Mouse (Mus musculus): ENCODE measurements around the gene Sik3.

Gene Sik3

DNA sequence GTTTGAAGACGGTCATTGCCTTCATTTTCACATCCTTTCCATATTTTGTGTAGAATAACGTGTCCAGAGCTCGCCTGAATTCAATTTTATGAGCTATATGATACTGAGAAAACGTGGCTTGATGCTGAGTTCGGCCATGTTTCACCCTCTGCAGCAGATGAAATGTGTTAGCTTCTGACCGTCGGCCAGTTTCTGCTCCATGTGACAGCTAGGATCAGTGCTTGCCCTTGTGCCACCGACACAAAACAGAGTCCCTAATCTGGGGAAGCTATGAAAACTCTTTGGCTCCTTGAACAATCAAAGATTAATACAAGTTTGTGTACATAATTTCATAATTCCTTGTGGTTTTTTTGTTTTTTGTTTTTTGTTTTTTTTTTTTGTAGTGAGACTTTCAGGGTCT lies 178.6 kb downstream of the Sik3 start:
- no peak for DNase-seq (ENCODE audit: low spot score in 2 of 2)

DNA sequence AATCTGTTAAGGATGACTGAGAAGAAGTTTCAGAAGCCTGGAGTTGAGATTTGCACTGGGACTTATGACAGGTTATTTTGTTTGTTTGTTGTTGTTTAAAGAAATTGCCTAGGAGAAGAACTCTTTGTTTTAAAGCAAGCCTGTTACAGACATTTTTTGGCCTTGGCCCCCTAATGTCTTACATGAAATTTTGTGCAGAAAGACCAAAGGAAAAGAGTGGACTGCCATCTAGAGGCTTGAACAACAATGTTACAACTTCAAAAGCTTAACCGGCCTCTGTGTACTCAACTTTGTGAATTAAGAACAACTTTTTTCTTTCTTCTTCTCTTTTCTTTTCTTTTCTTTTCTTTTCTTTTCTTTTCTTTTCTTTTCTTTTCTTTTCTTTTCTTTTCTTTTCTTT lies 179.0 kb downstream of the Sik3 start:
- DNase-seq (ENCODE audit: low spot score in 2 of 2): no peak

DNA sequence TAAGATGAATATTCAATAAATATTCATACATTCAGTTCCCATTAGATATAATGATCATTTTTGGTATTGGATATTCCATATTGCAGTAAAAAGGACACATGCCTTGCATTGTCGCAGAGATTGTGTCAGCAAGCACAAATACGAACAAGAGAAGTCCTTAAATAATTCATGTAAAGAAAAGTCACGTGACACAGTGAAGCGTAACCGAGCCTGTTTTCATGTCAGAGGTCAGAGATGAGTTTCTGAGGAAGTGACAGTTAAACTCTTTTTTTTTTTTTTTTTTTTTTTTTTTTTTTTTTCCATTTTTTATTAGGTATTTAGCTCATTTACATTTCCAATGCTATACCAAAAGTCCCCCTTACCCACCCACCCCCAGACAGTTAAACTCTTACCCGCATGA lies 180.0 kb downstream of the Sik3 start:
- DNase-seq (ENCODE audit: low spot score in 2 of 2): no peak

DNA sequence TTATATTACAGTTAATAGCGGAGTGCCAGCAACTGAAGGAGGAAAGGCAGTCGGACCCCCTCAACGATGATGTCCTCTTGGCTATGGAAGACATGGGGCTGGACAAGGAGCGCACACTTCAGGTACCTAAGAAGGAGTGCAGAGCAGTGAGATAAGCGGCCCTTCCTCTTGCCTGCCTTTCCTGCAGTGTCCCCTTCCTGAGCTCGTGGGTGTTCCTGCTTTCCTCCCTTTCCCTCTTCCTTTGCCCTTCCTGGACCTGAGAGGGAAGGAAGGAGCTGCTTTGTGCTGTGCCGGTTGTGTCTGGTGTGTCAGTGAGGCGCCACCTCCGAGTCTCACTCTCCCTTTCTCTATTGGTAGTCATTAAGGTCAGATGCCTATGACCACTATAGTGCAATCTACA lies 182.2 kb downstream of the Sik3 start:
- DNase-seq (ENCODE audit: low spot score in 2 of 2): no peak

DNA sequence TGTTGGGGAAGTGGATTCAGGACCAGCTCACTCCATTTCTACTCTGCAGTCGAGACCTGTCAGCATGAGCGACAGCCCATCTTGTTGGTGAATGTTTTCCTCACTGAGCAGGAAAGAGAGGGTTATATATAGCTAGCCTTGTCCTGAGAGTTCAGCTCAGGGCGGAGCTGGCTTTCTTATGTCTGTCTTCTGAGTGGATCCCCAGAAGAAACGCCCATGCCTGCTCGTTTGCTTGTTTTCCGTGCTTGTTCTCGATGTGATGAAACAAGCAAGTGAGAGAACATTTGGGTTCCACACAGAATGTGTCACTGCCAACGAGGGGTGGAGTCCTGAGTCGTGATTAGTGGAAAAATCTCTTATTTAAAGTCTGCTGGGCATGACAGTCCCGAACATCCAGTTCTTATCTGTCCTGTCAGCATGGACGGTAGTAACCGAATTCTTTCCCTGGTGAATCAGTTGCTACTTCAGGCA lies 184.1 kb downstream of the Sik3 start:
- no peak for DNase-seq (ENCODE audit: low spot score in 2 of 2)

DNA sequence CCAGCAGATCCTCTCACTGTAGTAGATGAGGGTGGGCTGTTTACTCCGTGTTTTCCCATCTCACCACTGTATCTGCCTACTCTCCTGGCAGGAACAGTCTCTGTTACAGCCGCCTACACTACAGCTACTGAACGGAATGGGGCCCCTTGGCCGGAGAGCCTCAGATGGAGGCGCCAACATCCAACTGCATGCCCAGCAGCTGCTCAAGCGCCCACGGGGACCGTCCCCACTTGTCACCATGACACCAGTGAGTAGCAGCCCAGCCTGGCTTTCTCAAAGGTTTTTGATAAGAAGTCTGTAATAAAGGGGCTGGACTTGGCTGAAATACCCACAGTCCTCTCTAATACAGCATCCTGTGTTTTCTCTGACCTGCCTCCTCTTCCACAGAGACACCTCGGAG lies 185.8 kb downstream of the Sik3 start:
- DNase-seq (ENCODE audit: low spot score in 2 of 2): no peak

DNA sequence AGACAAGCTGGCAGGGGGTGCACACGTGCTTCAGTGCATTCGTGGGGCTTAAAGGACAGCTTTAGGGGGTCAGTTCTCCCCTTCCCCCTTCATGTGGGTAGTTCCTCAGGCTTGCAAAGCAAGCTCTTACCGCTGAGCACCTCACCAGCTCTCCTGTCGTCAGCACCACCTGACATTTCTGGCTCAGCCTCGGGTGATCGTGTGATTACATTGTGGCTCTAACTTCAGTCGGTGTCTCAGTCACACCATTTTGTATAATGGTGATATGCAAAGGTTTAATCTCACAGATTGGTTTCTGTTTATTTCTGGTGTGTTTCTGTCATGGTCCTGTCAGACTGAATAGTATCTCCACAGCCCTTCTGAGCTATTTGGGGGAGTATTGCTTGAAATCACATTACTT lies 186.3 kb downstream of the Sik3 start:
- no peak for DNase-seq (ENCODE audit: low spot score in 2 of 2)

DNA sequence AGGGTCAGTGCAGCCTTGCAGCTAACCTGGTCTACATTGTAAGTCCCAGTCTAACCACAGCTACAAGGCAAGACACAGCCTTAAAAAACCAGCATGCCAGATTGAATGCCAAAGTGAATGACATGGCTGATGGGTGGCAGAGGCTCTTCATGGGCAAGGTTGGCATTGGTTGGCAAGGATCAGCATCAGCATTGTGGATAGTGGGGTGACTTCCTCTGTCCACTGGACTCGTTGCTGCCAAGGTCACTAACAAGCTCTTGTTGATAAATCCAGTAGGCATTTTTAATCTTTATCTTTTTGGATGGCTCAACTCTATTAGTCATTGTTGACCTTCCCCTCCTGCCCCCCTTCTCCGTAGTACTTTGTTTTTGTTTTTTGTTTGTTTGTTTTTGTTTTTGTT lies 187.0 kb downstream of the Sik3 start:
- DNase-seq (ENCODE audit: low spot score in 2 of 2): no peak

DNA sequence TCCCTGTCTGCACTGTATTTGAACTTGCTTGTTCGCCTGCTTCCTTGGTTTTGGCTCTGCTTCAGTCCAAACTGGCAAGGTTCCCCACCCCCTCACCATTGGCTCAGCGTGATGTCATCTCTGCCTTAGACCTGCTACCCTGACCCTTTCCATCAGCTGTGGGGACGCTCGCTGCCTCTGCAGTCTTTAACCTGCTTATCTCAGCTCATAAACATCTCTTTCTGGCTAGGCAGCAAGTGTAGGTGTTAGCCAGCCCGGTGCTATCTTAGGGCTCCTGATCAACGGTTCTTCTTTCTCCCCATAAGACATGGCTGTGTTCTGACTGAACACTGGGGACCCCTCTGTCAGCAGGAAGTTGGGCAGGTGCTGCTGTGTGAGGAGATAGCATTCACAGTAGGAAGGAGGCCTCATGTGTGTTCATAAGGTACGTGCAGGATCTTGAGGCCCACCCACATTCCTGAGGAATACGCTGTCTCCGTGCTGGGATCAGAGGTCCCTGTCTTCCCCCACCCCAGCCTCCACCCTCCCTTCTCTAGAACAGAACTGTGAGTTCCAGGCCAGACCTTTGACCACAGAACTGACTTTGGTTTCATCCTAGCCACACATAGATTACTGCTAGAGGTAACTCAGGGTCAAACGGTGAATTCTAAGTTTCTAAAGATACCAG lies 194.3 kb downstream of the Sik3 start:
- no peak for DNase-seq (ENCODE audit: low spot score in 2 of 2)

DNA sequence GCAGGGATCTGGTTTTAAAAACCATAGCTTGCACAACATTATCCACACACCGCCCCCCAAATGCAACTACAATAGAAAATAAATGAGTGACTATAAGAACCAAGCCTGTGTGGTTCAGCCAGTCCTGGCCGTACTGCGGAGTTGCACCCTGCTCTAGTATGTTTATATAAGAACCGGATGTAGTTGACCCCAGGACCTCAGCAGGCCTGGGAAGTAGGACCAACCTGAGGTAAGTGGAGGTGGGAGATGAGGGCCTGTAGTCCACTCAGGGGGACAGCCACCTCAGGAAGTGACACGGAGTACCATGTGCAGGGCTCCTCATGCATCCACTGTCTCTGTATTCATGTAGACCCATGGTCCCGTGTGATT lies 194.9 kb downstream of the Sik3 start:
- DNase-seq (ENCODE audit: low spot score in 2 of 2): no peak

DNA sequence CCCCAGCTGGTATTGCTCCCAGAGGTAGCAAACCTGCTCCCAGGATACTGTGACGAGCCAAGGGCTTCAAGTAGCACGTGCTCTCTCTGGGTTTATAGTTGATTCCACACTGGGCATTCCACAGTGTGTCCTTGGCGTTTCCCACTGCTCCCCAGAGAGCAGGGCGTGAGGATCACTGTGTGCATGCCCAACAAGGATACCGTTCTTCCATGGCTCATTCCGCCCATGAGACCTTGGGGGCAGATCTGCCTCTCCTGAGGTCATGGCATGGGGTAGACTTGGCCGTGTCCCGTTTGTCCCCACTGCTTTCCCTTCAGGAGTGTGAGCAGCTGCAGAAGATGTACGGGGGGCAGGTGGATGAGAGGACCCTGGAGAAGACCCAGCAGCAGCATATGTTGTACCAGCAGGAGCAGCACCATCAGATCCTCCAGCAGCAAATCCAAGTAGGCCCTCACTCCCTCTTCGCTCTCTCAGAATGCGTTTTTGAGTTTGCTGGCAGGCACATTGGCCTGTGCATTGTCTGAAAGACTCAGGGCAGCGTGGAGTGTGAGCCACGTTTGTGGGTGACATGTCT lies 195.9 kb downstream of the Sik3 start:
- DNase-seq (ENCODE audit: low spot score in 2 of 2): no peak

DNA sequence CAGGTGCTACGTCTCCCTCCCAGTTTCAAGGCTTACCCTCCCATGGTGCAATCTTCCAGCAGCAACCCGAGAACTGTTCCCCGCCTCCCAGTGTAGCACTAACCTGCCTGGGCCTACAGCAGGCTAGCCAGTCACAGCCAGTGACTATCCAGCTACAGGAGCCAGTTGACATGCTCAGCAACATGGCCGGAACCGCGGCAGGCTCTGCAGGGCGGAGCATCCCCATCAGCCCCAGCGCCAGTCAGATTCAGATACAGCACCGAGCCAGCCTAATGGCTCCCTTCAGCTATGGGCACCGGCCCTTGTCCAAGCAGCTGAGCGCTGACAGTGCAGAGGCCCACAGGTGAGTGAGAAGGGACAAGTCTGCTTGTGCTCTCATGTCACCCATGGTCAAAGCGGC lies 197.9 kb downstream of the Sik3 start:
- DNase-seq (ENCODE audit: low spot score in 2 of 2): no peak

DNA sequence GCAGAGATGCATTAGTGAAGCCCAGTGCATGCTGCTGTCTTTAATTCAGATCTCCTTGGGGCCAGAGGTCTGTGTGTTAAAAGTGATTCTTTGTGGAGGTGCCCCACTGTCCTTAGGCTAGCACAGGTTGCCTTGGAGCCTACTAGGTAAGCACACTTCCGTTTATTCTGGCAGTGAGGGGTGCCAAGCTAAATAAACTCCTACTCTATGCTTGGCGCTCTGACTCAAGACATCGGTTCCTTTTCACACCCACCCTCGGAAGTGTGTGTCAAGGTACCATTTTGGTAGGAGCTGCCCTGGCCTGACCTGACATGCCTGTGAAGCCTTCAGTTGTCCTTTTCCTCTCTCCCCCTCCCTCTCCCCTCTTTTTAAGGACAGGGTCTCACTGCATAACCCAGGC lies 201.7 kb downstream of the Sik3 start:
- no peak for DNase-seq (ENCODE audit: low spot score in 2 of 2)

DNA sequence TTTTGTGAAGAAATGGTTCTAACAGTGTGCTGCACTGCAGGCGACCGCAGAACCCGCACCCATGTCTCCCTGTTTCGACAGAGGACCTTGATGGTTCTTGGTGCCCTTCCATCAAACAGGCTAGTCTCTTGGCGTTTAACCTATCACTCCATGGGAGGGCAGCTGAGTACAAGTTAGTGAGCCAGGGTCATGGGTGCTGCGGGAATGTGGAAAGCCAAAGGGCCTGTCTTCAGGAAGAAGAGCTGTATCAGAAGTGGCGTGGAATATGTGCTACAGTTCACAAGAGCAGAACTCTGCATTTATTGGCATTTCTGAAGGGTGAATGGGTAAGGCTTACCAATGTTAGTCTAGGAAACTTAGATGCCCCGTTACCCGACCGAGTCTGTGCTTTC lies 202.3 kb downstream of the Sik3 start:
- no peak for DNase-seq (ENCODE audit: low spot score in 2 of 2)

DNA sequence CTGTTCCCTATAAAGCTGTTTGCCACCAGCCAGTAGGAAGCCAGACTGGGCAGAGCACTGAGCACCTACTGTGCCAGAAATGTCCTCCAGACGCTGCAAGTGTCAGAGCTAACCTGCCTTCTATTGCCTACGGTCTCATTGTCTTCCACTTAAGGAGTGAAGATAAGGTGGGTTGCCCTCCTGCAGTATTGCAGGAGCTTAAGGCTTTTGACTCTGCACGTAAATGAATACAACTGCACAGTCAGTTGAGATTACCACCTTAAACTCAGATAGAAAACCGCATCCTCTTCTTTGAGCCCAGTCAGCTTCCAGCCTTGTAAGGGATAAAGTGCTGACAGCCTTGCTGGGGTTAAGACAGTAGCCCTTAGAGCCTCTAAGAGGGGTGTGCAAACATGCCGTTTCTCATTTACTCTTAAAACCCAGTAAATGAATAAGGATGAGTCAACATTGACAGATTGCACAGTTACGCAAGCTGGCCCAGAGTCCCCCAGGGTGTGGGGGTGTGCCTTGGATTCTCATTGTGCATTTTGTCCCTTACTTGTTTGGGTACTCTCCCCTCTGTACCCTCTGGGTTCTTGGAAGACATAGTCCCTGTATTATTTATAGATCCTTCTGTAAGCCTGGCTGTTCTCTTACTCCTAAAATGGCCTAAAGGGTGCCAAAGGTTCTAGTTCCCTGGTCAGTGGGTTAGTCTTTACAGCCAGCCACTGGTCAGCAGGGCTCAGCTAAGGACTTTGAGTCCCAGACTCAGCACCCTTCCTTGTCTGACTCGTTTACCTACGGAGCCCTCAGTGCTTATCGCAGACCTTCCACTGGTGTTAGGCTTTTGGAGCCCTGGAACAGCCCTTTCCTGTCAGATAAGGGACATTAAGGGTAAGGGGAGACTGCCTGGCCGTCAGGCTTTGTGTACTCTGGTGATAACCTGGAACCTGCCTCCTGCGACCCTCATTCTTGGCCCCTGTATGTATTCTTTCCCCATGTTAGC lies 203.0 kb downstream of the Sik3 start:
- DNase-seq (ENCODE audit: low spot score in 2 of 2): no peak

DNA sequence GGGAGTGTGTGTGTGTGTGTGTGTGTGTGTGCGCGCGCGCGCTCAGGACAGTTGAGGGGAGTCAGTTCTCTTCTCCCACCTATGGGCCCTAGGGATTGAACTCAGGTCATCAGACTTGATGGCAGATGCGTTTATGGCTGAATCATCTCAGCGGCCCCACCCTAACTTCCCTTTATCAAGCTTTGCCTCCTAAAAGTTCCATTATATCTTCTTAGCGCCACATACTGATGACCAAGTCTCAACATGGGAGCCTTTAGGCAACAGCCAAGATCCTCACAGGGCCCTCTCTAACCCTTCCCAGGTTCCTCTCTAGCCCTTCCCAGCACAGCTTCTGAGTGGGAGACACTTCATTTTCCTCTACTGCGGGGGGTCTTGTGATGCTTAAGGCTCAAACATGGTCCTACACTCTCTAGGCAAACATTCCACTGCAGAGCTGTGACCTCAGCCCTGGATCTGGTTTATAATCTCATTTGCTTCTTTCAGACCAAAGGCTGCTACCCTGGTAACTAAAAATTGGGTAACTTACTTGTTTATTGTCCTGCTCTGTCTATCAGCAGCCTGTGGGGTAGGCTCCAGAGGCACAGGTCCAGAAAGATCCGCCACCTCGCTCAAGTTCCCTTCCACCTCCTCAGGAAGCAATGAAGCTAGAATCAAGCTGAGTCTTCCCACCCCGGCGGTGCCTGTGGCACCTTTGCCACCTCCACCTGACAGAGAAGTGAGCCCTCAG lies 204.3 kb downstream of the Sik3 start:
- no peak for DNase-seq (ENCODE audit: low spot score in 2 of 2)

DNA sequence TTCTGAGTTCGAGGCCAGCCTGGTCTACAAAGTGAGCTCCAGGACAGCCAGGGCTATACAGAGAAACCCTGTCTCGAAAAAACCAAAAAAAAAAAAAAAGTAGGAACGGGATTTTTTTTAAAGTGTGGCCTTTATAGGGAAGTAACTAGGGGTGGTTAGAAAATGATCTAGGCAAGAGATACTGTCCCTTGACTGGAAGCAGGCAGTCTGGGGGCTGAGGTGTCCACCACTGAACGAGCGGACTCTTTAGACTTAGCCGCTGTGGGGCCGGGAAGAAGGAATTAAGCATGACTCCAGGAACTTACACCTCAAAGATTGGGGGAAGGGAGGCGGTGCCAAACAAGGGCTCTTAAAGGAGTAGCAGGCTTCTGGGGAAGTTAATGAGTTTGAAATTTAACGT lies 205.6 kb downstream of the Sik3 start:
- DNase-seq (ENCODE audit: low spot score in 2 of 2): no peak

DNA sequence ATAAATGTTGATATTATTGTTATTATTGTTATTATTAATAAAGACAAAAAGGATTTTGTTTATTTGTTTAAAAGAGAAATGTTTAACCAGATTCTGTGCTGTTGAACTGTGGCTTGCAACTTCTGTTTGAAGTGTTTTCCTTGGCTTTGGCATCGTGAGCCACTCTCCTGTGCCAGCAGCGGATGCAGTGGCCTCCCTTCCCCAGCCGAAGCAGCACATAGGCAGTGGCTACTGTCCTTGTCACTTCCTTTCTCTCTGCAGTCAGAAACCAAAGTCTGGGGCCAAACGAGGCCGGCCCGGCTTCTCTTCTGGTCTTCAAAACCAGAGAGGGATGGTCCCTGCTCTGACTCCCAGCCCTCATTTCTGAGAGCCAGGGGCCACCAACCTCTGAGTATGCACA lies 210.5 kb downstream of the Sik3 start:
- no peak for DNase-seq (ENCODE audit: low spot score in 2 of 2)

DNA sequence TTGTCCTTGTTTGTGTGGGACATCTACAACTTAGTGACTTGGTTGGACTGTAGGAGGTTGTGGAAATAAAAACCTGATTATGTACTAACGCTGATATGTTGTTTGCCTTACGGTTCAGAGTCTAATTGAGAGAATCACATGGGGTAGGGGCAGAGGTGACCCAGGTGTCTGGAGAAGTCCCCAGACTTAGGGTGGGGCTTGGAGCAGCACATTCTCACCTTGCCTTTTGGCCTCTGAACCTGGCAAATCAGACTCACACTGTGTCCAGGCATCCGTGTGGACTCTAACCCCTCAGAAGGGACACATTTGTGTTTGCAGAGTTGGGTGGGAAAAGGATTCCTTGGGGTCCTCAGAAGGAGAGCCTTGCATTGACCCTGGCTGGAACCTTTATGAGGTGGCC lies 211.5 kb downstream of the Sik3 start:
- DNase-seq (ENCODE audit: low spot score in 2 of 2): no peak

DNA sequence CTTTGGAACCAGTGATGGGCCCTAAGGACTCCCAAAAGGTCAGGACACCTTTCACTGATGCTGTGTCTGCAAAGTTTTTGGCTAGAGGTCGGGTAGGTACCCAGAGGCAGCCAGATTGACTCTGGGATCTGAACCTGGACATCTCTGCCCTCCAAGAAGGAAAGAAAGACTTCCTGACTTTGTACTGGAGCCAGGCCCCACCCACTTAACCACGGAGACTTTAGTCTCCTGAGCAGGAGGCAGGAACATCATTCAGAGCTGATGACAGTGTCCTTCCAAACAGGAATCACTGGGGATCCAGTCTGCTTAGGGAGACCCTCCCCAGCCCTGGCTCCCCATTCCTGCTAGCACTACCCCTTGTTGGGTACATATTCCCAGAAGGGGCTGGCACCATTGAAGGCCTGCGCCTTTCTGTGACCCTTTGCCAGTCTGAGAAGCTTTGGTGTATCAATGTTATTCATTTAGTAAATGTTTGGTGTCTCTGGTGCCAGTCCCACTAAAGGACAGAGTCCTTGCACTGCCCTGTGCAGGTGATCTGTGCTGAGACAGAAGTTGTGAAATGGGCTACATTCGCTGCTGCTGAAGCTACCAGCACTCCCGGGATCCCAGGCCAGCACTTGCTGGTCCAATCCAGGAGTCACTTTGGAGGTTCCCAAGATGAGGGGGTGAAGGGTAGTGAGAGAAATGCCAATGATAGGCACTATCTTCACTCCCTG lies 212.5 kb downstream of the Sik3 start:
- no peak for DNase-seq (ENCODE audit: low spot score in 2 of 2)

DNA sequence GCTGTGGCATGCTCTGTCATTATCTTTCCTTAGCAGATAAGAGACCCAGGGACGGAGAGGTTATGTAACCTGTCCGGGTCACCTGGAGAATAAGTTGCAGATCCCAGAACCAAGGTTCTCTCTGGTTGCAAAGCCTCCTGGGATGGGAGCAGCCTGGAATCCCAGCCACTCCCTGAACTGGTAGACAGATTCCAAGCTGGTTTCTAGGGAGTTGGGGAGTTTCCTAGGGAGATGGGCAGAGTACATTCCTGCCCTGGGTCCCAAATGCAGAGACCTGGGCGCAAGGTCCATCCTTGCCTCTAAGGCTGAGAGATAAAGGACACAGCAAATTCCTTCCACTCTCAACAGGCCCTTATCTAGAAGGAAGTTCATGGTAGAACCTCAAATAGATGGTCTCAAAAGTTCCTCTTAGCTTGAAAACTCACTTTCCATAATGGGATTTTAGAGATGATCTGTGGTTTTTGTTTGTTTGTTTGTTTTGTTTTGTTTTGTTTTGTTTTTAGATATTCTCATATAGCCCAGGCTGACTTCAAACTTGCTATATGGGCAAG lies 214.5 kb downstream of the Sik3 start:
- DNase-seq (ENCODE audit: low spot score in 2 of 2): no peak

All from urinary bladder, adult 18-20 months (tissue).